Mouse (Mus musculus): ENCODE data around the gene Rnft1.
"Not testable (repeated sequence)": the region's sequence is repeated elsewhere in the genome, so short reads cannot be mapped to it uniquely, and the experiment has no call there.

The Rnft1 gene

DNA sequence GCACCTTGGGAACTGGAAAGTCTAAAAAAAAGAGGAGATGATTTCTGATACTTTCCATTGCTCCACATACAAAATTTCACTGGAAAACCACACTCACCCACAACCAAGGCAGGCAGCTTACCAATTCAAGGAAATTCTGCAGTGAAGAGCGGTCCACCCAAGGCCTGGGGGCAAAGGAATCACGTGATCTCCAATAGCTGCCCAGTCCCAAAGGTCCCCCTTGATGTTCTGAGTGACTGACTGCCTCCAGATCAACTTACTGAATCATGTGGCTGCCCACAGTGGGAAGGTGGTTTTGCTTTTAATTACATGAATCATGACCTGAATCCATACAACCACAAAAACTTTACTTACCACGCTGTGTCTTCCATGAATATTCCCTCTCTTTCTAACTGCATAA lies 32.8 kb downstream of the Rnft1 start:
- no peak for DNase-seq (ENCODE audit: extremely low read depth, low read depth, low spot score)

DNA sequence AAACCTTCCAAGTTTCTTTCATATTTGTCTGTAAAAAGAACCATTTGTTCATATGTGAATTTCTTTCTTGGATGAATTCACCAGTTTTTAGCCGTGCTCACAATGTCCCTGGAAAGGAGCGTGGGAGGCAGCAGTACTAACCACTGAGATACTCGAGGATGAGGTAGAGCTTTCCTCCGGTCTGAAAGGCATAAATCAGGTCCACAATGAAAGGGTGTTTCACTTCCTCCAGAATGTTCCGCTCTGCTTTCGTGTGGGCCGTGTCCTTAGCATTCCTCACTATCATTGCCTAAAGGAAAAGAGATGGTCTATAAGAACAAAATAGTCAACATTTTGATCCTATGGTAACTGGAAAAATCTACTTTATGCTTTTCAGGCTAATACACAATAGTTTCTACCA lies 35.3 kb downstream of the Rnft1 start:
- no peak for DNase-seq (ENCODE audit: extremely low read depth, low read depth, low spot score)

DNA sequence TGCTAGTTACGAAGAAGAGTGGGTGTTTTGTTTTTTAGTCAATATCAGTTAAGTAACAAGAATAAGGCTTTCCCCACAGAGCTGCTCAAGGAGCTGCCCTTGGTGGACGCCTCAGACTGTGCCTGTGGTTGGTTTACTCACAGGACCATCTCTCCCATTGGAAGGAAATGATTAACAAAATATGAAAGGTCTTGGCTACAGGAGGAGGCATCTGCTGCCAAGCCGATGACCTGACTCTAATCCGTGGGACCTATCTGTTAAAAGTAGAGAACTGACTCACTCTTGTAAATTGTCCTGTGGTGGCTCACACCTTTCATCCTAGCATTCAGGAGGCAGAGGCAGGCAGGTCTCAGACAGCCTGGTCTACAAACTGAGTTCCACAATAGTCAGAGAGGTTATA lies 43.1 kb downstream of the Rnft1 start:
- no peak for DNase-seq (ENCODE audit: extremely low read depth, low read depth, low spot score)

DNA sequence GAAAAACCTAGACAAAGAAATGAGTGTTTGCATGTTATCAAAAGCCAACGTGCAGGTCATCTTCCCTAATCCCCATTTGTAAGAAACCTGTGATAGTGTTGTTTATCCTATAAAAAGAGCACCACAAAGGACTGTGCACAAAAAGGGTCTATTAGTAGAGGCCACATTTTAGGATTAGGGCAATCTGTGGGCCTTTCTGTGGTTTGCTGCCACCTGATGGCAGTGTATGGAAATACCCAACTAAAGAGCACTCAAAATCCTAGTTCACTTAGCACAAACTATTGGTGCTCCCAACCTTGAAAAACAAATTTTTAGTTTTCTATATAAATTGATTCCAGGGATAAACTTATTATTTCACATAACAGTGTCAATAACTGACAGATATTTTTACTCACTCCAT lies 48.4 kb downstream of the Rnft1 start:
- no peak for DNase-seq (ENCODE audit: extremely low read depth, low read depth, low spot score)

DNA sequence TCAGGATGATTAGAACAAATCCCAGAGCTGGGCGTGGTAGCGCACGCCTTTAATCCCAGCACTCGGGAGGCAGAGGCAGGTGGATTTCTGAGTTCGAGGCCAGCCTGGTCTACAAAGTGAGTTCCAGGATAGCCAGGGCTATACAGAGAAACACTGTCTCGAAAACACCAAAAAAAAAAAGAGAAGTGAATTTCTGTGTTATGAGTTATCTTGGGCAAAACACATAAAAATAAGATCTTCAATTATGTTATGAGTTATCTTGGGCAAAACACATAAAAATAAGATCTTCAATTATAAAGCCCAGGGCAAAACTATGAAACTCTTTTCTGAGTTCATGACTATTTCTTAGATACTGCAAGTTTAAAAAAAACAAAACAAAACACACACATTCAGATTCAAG lies 48.8 kb downstream of the Rnft1 start:
- DNase-seq (ENCODE audit: extremely low read depth, low read depth, low spot score): not testable (repeated sequence)

DNA sequence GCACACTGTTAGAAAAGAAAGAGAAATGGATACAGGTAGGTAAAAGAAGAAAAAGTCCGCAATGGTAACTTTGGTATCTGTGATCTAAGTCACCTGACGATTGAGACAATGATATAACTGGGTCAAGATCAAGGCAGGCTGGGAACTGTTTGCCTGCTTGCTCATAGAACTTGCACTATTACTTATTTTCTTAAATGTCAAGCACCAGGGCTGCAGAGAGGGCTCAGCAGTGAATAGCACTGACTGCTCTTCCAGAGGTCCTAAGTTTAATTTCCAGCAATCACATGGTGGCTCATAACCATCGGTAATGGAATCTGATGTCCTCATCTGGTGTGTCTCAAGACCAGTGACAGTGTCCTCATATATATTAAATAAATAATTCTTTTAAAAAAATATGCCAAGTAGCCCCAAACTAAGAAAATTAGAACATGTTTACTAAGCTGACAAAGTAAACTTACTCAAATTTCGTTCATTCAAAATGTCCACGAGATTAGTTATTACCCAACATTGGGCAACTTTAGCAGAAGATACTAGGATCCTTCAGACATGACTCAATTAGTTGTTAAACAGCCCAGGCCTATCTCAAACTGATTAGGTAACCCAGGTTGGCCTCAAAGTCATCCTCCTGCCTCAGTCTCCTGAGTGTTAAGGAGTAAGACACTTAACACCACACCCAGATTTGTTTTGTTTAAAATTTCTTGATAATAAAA lies 49.9 kb downstream of the Rnft1 start:
- no peak for DNase-seq (ENCODE audit: extremely low read depth, low read depth, low spot score)

DNA sequence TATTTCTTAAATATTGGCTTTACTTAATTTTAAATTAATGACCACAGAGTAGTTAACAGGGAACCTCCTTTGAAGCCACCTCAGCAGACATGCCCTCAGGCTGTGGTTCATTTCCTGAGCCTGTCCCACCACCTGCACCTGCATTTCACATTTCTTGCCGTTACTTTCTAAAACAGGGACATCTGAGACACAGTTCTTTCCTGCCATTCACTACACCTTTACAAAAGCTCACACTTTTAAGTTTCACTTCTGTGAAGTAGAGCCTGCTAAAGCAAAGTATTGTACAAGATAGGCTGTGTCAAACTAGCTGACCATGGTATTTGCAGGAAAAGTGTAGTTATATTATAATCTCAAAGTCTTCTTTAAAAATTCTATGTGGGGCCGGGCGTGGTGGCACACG lies 54.3 kb downstream of the Rnft1 start:
- DNase-seq (ENCODE audit: extremely low read depth, low read depth, low spot score): no peak

DNA sequence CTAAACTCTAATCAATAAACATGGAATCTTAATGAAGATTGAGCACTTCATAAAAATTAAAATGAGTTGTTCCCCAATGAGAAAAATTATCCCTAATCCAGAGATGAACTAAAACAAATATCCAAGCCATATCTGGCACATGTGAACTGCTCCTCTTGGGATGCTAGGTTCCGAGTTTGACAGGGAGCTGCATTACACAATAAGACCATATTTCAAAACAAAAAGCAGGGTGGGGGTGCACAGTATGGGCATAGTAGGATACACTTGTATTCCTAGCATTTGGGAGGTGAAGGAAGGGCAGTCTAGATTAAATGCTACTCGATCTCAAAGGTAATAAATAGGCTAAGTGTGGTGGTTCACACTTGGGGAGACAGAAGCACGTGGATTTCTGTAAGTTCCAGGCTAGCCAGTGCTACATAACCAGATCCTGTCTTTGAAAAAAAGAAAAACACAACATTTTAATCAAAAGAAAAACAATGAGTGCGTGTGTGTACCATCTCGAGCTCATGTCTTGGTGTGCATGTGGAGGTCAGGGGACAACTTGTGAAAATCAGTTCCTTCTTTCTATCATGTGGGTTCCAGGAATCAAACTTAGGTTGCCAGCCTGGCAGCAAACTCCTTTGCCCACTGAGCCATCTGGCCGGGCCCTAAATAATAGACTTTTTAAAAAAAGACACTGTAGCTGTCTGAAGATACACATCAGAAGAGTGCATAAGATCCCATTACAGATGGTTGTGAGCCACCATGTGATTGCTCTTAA lies 55.4 kb downstream of the Rnft1 start:
- DNase-seq (ENCODE audit: extremely low read depth, low read depth, low spot score): no peak

DNA sequence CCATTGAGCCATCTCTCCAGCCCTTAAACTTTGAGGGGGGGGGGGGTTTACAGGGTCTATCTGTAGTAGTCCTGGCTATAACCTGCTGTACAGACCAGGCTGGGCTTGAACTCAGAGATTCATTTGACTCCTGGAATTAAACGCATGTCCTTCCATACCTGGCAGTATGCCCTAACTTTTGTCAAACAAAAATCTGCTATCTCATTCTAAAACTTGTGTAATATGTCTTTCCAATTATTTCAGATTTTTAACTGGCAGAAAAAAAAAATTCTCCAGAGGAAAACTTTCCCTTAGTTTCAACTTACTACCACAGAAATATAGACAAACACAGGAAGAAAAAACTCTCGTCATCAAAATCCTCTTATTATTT lies 56.0 kb downstream of the Rnft1 start:
- no peak for DNase-seq (ENCODE audit: extremely low read depth, low read depth, low spot score)

DNA sequence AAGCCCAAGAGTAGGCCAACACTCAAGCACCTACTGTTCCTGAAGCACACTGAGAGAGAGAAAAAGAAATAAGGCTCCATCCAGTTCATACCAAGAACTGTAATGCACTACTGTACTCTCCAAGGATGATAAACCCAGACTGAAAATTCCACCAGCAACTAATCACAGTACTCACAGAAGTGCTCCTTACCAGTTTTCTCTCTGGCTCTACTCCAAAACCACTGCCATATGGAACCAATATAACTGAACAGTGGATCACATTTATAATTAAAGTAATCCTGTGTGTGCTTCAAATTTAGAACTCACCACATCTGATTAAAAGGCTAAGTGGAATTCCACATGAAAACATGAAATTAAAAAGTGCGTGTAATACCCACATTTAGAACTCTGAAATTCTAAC lies 58.4 kb downstream of the Rnft1 start:
- DNase-seq (ENCODE audit: extremely low read depth, low read depth, low spot score): no peak

DNA sequence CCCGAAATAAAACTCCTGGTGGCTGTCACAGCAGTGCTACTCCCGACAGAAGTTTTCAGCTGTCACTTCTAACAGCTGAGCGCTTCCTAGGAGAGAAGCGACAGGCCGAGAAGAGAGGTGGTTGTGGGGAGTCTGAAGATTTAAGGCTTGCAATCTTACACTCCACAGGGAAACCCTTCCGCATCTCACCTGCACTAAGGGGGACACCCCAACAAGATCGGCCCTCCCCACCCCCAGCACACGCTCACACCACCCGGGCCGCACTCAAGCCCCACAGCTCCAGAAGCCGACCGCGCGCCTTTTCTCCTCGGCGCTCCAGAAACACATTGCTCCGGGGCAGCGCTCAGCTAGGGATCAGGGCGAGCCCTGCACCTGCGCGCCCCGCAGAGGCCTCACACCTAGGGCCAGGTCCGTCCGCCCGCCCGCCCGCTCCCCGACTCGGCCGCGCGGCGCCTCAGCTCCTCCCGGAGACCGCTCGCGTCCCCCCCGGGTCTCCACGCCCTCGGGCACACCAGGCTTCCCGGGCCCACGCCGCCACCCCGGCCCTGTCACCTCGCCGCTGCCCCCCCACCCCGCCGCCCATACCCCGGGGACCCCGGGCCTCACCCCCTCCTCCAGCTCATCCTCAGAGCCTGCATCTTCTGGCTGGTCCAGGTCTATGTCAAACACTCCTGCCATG lies 59.6 kb downstream of the Rnft1 start:
- no peak for DNase-seq (ENCODE audit: extremely low read depth, low read depth, low spot score)

DNA sequence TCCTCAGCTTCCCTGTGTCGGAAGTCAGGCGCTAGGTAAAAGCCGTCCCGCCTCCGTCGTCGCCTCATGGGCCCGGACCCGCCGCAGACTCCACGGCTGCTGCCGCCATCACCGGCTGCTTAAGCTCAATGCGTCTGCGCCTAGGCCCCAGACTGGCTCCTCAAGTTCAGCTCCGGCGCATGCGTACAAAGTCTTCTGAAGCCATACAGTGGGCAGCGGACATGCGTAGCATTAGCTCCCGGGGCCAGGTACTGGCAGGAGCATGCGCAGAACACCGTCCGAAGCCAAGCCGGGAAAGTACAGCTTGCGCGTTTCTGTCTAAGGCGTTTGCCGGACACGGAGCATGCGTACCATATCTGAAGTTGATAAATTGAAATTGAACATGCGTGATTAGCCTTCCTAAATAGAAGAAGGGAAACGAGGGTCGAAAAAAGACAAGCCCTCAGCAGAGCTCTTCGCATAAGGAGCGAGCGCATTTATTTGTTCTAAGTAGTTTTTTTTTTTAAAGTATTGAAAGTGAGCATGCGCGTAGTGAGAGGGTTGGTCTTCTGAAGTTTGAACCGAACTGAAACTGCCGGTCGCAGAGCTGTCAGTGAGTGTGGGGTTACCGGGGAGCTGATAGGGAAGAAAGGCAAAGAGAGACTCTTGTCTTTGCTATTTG lies 60.3 kb downstream of the Rnft1 start, which contains the start of the genes Rps6kb1 and Tubd1:
Gene Rps6kb1, minus strand, starts transcription at position 167 of the 661 bp plus-strand sequence.
Gene Tubd1, plus strand, starts transcription at position 353 of the 661 bp plus-strand sequence.
- DNase-seq (ENCODE audit: extremely low read depth, low read depth, low spot score): peak; percentile 94

DNA sequence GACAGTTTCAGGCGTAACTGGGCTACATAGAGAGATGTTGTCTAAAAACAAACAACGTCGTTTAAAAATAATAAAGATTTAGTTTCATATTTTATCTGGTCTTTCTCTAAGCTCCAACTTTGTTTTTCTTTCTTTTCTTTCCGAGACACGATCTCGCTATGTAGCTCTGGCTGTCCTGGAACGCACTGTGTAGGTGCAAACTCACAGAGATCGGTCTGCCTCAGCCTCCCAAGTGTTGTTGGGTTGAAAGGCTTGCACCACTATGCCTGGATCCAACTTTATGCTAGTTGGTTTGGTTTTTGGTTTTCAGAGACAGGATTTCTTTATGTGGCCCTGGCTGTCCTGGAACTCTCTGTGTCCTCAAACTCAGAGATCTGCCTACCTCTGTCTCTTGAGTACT lies 61.1 kb downstream of the Rnft1 start:
- no peak for DNase-seq (ENCODE audit: extremely low read depth, low read depth, low spot score)

DNA sequence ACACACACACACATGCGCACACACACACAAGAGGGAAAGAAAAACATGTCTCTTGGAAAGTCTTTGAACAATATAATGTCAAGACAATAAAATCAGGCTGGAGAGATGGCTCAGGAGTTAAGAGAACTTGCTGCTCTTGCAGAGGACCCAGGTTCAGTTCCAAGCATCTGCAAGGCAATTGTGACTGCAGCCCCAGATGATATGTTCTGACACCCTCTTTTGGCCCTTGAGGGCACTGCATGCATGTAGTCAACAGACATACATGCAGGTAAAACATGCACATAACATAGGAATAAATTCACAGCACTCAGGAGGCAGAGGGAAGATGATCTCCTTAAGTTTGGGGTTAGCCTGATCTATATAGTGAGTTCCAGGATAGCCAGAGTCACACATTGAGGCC lies 63.0 kb downstream of the Rnft1 start:
- DNase-seq (ENCODE audit: extremely low read depth, low read depth, low spot score): no peak

All from fat pad, adult 2 months (tissue).